Mouse (Mus musculus): ENCODE measurements around the gene AU041133. TPM values are rescaled to one million over a fixed set of nuclear protein-coding genes. Genes with fewer than 3 reads are reported as not detected.
"Not testable (repeated sequence)": the region's sequence is repeated elsewhere in the genome, so short reads cannot be mapped to it uniquely, and the experiment has no call there.

Gene AU041133
- polyA plus RNA-seq (2015; fragmentation: Nextera tagmentation; extraction: Ambion mirVana), result 3.0 TPM in 2 replicates

GRCm38 (mm10) chr10:82127850-82128401, at the start of gene AU041133:
AU041133 (plus strand) TSS chr10:82128013.
- Histone ChIP-seq H3K4me2 (replicated peaks; ENCODE audit: low read depth) (peak within 1 kb of the TSS; percentile 83), H3K27ac (ENCODE audit: low read depth, low read length) (peak within 1 kb of the TSS; percentile 82), H3K36me3 (ENCODE audit: control insufficient read depth, insufficient read depth) (no peaks in the 10 kb centered on the region), H3K9me3 (ENCODE audit: control insufficient read depth) (peaks cover 13% of the 10 kb centered on the region; the same call in 1 of the 2 replicates), H3K9ac (ENCODE audit: low read depth, low read length) (peak within 1 kb of the TSS; percentile 64), H3K4me1 (replicated peaks; ENCODE audit: control insufficient read depth, insufficient read depth, low read length) (no peaks in the 10 kb centered on the region), H3K4me3 (ENCODE audit: low read depth, low read length) (peak within 1 kb of the TSS; percentile 85), H3K27me3 (replicated peaks; ENCODE audit: control insufficient read depth, insufficient read depth, low read length) (no peaks in the 10 kb centered on the region)
- TF ChIP-seq CTCF (IDR thresholded peaks at IDR 0.05; ENCODE audit: low read depth), result no peak
- WGBS, result 1% methylated on average over 41 of the region's 41 CpGs
- ATAC-seq, result peak; percentile 100

- not testable (repeated sequence) for H3K4me1 ChIP-seq (replicated peaks; ENCODE audit: control insufficient read depth, insufficient read depth, low read length); H3K36me3 ChIP-seq (ENCODE audit: control insufficient read depth, insufficient read depth); H3K9me3 ChIP-seq (ENCODE audit: control insufficient read depth); H3K27me3 ChIP-seq (replicated peaks; ENCODE audit: control insufficient read depth, insufficient read depth, low read length)
- peak within 1 kb of the TSS; percentile 61 for H3K4me2 ChIP-seq (replicated peaks; ENCODE audit: low read depth)
- H3K4me3 ChIP-seq (ENCODE audit: low read depth, low read length), result peak within 1 kb of the TSS; percentile 46
- H3K27ac ChIP-seq (ENCODE audit: low read depth, low read length), result peak within 1 kb of the TSS; percentile 75
- 18% methylated on average over 42 of the region's 42 CpGs for WGBS
- 0 out of 2 replicates have a peak within 1 kb of the TSS, but pooled peaks have one; percentile 37 for H3K9ac ChIP-seq (ENCODE audit: low read depth, low read length)
- ATAC-seq, result peak; percentile 96
Measured at GRCm38 (mm10) chr10:82082728-82083621, 44.8 kb upstream of the AU041133 start, which contains the start of gene BC024063. BC024063 (plus strand) TSS chr10:82083353.

DNA sequence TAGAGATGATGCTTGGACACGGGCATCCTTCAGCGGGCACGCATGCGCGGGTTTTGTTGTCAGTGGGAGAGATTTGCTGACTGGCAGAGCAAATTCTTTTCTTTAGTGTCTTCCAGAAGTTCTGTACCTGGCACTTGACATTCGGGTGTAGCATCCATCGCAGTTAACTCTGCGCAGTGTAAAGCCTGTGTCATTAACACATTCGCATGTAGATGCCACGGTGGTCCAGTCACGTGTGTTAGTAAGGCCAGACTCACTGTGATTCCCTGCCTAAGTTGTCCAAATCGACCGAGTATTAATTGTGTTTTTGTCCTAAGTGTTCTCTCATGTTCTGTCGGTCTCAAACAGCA, 44.2 kb upstream of the AU041133 start:
- not testable (repeated sequence) for H3K27ac ChIP-seq (ENCODE audit: low read depth, low read length); ATAC-seq; H3K9ac ChIP-seq (ENCODE audit: low read depth, low read length); H3K27me3 ChIP-seq (replicated peaks; ENCODE audit: control insufficient read depth, insufficient read depth, low read length); H3K36me3 ChIP-seq (ENCODE audit: control insufficient read depth, insufficient read depth); H3K4me1 ChIP-seq (replicated peaks; ENCODE audit: control insufficient read depth, insufficient read depth, low read length); H3K9me3 ChIP-seq (ENCODE audit: control insufficient read depth)
- Histone ChIP-seq H3K4me2 (replicated peaks; ENCODE audit: low read depth) (peak overlapping the region; percentile 61), H3K4me3 (ENCODE audit: low read depth, low read length) (peak overlapping the region; percentile 46)
- 12% methylated on average over 14 of the region's 14 CpGs for WGBS

- peaks cover 9% of the 10 kb centered on the region for H3K9me3 ChIP-seq (ENCODE audit: control insufficient read depth)
- H3K36me3 ChIP-seq (ENCODE audit: control insufficient read depth, insufficient read depth), result no peaks in the 10 kb centered on the region
- ATAC-seq, result no peak
- no peaks in the 10 kb centered on the region for H3K4me1 ChIP-seq (replicated peaks; ENCODE audit: control insufficient read depth, insufficient read depth, low read length)
- no peak overlapping the region for H3K4me3 ChIP-seq (ENCODE audit: low read depth, low read length)
- H3K4me2 ChIP-seq (replicated peaks; ENCODE audit: low read depth), result no peak overlapping the region
- H3K27ac ChIP-seq (ENCODE audit: low read depth, low read length), result no peak overlapping the region
- no peak for TF ChIP-seq CTCF (IDR thresholded peaks at IDR 0.05; ENCODE audit: low read depth)
- H3K27me3 ChIP-seq (replicated peaks; ENCODE audit: control insufficient read depth, insufficient read depth, low read length), result no peaks in the 10 kb centered on the region
- WGBS, result 85% methylated on average over 3 of the region's 3 CpGs
- H3K9ac ChIP-seq (ENCODE audit: low read depth, low read length), result no peak overlapping the region
Measured at GRCm38 (mm10) chr10:82117206-82117605, 10.6 kb upstream of the AU041133 start.

DNA sequence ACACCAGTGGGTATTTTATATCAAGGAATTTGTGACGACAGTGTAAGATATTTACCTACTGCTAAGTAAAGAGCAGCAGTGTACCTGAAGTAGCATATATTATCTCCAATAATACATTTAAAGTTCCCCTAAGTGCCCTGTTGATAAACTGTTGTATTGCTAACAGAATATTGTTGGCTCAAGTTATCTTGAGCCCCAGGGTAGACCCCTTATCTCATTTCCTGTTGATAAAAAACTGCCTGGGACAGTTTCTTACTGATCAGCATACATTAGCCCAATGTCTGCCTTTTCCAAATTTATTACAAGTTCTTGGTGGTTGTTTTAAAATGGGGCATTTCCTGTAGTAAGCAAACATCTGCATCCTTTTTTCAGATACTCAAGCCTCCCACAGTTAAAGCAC, 17.5 kb downstream of the AU041133 start:
- no peak for ATAC-seq
- H3K4me2 ChIP-seq (replicated peaks; ENCODE audit: low read depth), result no peak overlapping the region
- no peak overlapping the region for H3K4me3 ChIP-seq (ENCODE audit: low read depth, low read length)
- no peaks in the 10 kb centered on the region for H3K27me3 ChIP-seq (replicated peaks; ENCODE audit: control insufficient read depth, insufficient read depth, low read length)
- H3K27ac ChIP-seq (ENCODE audit: low read depth, low read length), result no peak overlapping the region
- peaks cover 25% of the 10 kb centered on the region for H3K9me3 ChIP-seq (ENCODE audit: control insufficient read depth)
- 82% methylated on average over 1 of the region's 1 CpGs for WGBS
- peaks cover 22% of the 10 kb centered on the region for H3K36me3 ChIP-seq (ENCODE audit: control insufficient read depth, insufficient read depth)
- no peak overlapping the region for H3K9ac ChIP-seq (ENCODE audit: low read depth, low read length)
- no peak for TF ChIP-seq CTCF (IDR thresholded peaks at IDR 0.05; ENCODE audit: low read depth)
- H3K4me1 ChIP-seq (replicated peaks; ENCODE audit: control insufficient read depth, insufficient read depth, low read length), result no peaks in the 10 kb centered on the region

DNA sequence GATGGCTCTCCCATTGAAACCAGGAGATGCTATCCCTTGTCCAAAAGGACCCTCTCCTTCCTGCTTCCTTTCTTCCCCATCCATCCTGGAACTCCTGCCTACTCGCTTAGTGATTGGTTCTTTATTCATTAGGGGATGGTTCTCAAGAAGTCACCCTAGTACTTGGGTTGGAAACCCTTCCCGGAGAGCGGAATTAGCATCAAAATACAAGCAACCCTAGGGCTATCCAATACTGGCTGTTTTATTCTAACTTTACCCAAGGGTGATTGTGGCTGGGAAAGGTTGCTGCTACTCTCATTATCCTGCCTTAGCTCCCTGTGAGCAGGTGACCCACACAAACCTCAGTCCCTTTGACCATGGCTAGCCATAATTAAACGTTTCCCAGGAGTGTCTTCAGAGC, 19.8 kb downstream of the AU041133 start:
- no peak for ATAC-seq
- no peaks in the 10 kb centered on the region for H3K4me1 ChIP-seq (replicated peaks; ENCODE audit: control insufficient read depth, insufficient read depth, low read length)
- peaks cover 43% of the 10 kb centered on the region for H3K36me3 ChIP-seq (ENCODE audit: control insufficient read depth, insufficient read depth)
- H3K27ac ChIP-seq (ENCODE audit: low read depth, low read length), result no peak overlapping the region
- H3K27me3 ChIP-seq (replicated peaks; ENCODE audit: control insufficient read depth, insufficient read depth, low read length), result no peaks in the 10 kb centered on the region
- no peak for TF ChIP-seq CTCF (IDR thresholded peaks at IDR 0.05; ENCODE audit: low read depth)
- no peak overlapping the region for H3K4me2 ChIP-seq (replicated peaks; ENCODE audit: low read depth)
- H3K4me3 ChIP-seq (ENCODE audit: low read depth, low read length), result no peak overlapping the region
- H3K9me3 ChIP-seq (ENCODE audit: control insufficient read depth), result peaks cover 45% of the 10 kb centered on the region
- H3K9ac ChIP-seq (ENCODE audit: low read depth, low read length), result no peak overlapping the region
- WGBS, result 83% methylated on average over 4 of the region's 4 CpGs

Data from intestine, postnatal 0 days (tissue).